Comparison of ENCODE assay signal across 12 mouse cellular contexts in genomic region chr7:80426363-80426762, GRCm38 (mm10). TPM values are rescaled to one million over a fixed set of nuclear protein-coding genes. Genes with fewer than 3 reads are reported as not detected.
DNase-seq lines count a peak whose midpoint lies in the region; ATAC-seq lines count a peak whose summit lies in the region.
"Had no signal": no experiment of that assay in that cellular context is flagged by ENCODE, and none has a peak within 500 bp of the region (broad histone marks: within the 10 kb centered on the region; RNA-seq: fewer than 3 reads in every experiment).

No protein-coding gene starts in this region.

- H3K9me3 ChIP-seq in liver, embryonic 11.5 days (ENCODE audit: control insufficient read depth, low read length): no peaks in the 10 kb centered on the region
- H3K9me3 ChIP-seq: embryonic facial prominence, embryonic 13.5 days; intestine, embryonic 15.5 days had no signal

- ATAC-seq in liver, embryonic 11.5 days (replicated peaks; ENCODE audit: low FRiP score): no peak
- peak; percentile 67 for ATAC-seq in megakaryocyte progenitor cell, adult 5-6 weeks (replicated peaks; ENCODE audit: poor library complexity)
- ATAC-seq: forebrain, embryonic 16.5 days; intestine, embryonic 15.5 days had no signal

- no peak overlapping the region for H3K9ac ChIP-seq in liver, embryonic 11.5 days (ENCODE audit: low read depth, low read length)
- H3K9ac ChIP-seq: embryonic facial prominence, embryonic 13.5 days; intestine, embryonic 15.5 days had no signal

- no peak overlapping the region for H3K27ac ChIP-seq in liver, embryonic 11.5 days (ENCODE audit: low read depth, low read length)
- H3K27ac ChIP-seq in brown adipose tissue, adult 24 weeks (replicated peaks; ENCODE audit: low read depth, low read length): peak overlapping the region; percentile 22; the same call in 1 of the 2 replicates
- H3K27ac ChIP-seq: embryonic facial prominence, embryonic 13.5 days; intestine, embryonic 15.5 days had no signal

- peaks cover 7% of the 10 kb centered on the region for H3K4me1 ChIP-seq in liver, embryonic 11.5 days (replicated peaks; ENCODE audit: control insufficient read depth, insufficient read depth, low read length)
- H3K4me1 ChIP-seq in brown adipose tissue, adult 24 weeks (ENCODE audit: control insufficient read depth, insufficient read depth, insufficient read length, low read length): no peaks in the 10 kb centered on the region; the same call in 1 of the 2 replicates

- H3K4me3 ChIP-seq in liver, embryonic 11.5 days (ENCODE audit: low read depth, low read length): no peak overlapping the region
- no peak overlapping the region for H3K4me3 ChIP-seq in brown adipose tissue, adult 24 weeks (ENCODE audit: insufficient read depth, low read depth, low read length)
- H3K4me3 ChIP-seq: embryonic facial prominence, embryonic 13.5 days; intestine, embryonic 15.5 days had no signal

- DNase-seq in adrenal gland, adult 2 months: peak; percentile 56
- DNase-seq in adrenal gland, postnatal 25 days: no peak
- peak; percentile 42 for DNase-seq in liver
- DNase-seq in liver, embryonic 11.5 days (ENCODE audit: low spot score): no peak
- no peak for DNase-seq in B cell, adult 2 months
- DNase-seq in MN1 (ENCODE audit: low spot score): no peak
- DNase-seq: cerebellum, adult 11 months had no signal

- 58% methylated on average over 7 of the region's 7 CpGs for WGBS in liver, embryonic 11.5 days

- no peaks in the 10 kb centered on the region for H3K27me3 ChIP-seq in liver, embryonic 11.5 days (replicated peaks; ENCODE audit: control insufficient read depth, insufficient read depth, low read length)
- H3K27me3 ChIP-seq: embryonic facial prominence, embryonic 13.5 days; intestine, embryonic 15.5 days had no signal

- H3K4me2 ChIP-seq in liver, embryonic 11.5 days: no peak overlapping the region
- H3K4me2 ChIP-seq: embryonic facial prominence, embryonic 13.5 days; intestine, embryonic 15.5 days had no signal

- H3K36me3 ChIP-seq in liver, embryonic 11.5 days (ENCODE audit: control insufficient read depth, insufficient read depth, low read length): no peaks in the 10 kb centered on the region
- H3K36me3 ChIP-seq: embryonic facial prominence, embryonic 13.5 days; intestine, embryonic 15.5 days had no signal

RNA-seq across cellular contexts. Expression of gene Furin, which starts 21.1 kb away (rescaled TPM):
- 100 to 1,000 TPM; 158 to 185 TPM for total RNA-seq in adrenal gland, adult 2 months (2021)
- 225 and 227 TPM in 2 replicates for polyA plus RNA-seq in adrenal gland, adult 2 months (2012; rRNA removed)
- 157 and 167 TPM in 2 replicates for total RNA-seq in adrenal gland, postnatal 25 days (2021)
- 8.3 and 10.4 TPM in 2 replicates for polyA plus RNA-seq in liver, embryonic 11.5 days (2014; fragmentation: Nextera tagmentation; extraction: Ambion mirVana)
- polyA plus RNA-seq in brown adipose tissue, adult 24 weeks (2012; ENCODE audit: insufficient read depth, insufficient read length, missing spikeins): 46.7 and 50.2 TPM in 2 replicates
- total RNA-seq in megakaryocyte progenitor cell, adult 5-6 weeks (2015): 13.8 and 15.6 TPM in 2 replicates
- 7.2 and 10.2 TPM in 2 replicates for total RNA-seq in megakaryocyte progenitor cell, adult 5-6 weeks (2017)

RNA-seq across cellular contexts. Expression of gene Fes, which starts 38.6 kb away (rescaled TPM):
- total RNA-seq in adrenal gland, adult 2 months (2021): 10 to 100 TPM in 1 of 2 experiments, 1 to 10 TPM in 1; 7.9 to 13.0 TPM
- polyA plus RNA-seq in adrenal gland, adult 2 months (2012; rRNA removed): 13.1 and 14.8 TPM in 2 replicates
- 10.0 and 12.0 TPM in 2 replicates for total RNA-seq in adrenal gland, postnatal 25 days (2021)
- 15.2 and 16.4 TPM in 2 replicates for polyA plus RNA-seq in liver, embryonic 11.5 days (2014; fragmentation: Nextera tagmentation; extraction: Ambion mirVana)
- polyA plus RNA-seq in brown adipose tissue, adult 24 weeks (2012; ENCODE audit: insufficient read depth, insufficient read length, missing spikeins): 5.6 and 5.8 TPM in 2 replicates
- 117 and 126 TPM in 2 replicates for total RNA-seq in megakaryocyte progenitor cell, adult 5-6 weeks (2015)
- 97.6 and 158 TPM in 2 replicates for total RNA-seq in megakaryocyte progenitor cell, adult 5-6 weeks (2017)

RNA-seq across cellular contexts. Expression of gene Man2a2, which starts 55.2 kb away (rescaled TPM):
- total RNA-seq in adrenal gland, adult 2 months (2021): 10 to 100 TPM; 77.2 to 99.3 TPM
- 252 and 304 TPM in 2 replicates for polyA plus RNA-seq in adrenal gland, adult 2 months (2012; rRNA removed)
- 92.6 and 109 TPM in 2 replicates for total RNA-seq in adrenal gland, postnatal 25 days (2021)
- polyA plus RNA-seq in liver, embryonic 11.5 days (2014; fragmentation: Nextera tagmentation; extraction: Ambion mirVana): 9.4 and 12.4 TPM in 2 replicates
- polyA plus RNA-seq in brown adipose tissue, adult 24 weeks (2012; ENCODE audit: insufficient read depth, insufficient read length, missing spikeins): 56.3 and 65.8 TPM in 2 replicates
- 31.2 and 32.6 TPM in 2 replicates for total RNA-seq in megakaryocyte progenitor cell, adult 5-6 weeks (2015)
- 37.9 and 44.0 TPM in 2 replicates for total RNA-seq in megakaryocyte progenitor cell, adult 5-6 weeks (2017)

Comparison
In these comparisons a context has a peak if more than half of its experiments do, and no peak if none do; other contexts are left out.
1. DNase-seq: peak in adrenal gland, adult 2 months (single experiment) and liver (single experiment); none in adrenal gland, postnatal 25 days (single experiment), liver, embryonic 11.5 days (single experiment), B cell, adult 2 months (0 of 2) and MN1 (single experiment).